Mouse (Mus musculus) left cerebral cortex, adult 8-10 months (tissue): ENCODE data around the gene Plk5. TPM values are rescaled to one million over a fixed set of nuclear protein-coding genes. Genes with fewer than 3 reads are reported as not detected.
A peak's percentile ranks its signal among the peaks of the same experiment; 100 is the strongest.

Experiments used
- DNase-seq, 2 experiments: peaks; one replicate each; pipeline ENCODE4 v3.0.0; 2022; ENCODE audit warnings: low spot score in 2 of 2
- total RNA-seq, 4 experiments: library from RNA; stranded (reverse); gene quantifications; 2 replicates each; pipeline ENCODE4 v1.2.4; 2022

Plk5 gene
- total RNA-seq, 4 experiments from 2014 or later = 27.8 to 29.4 (median 28.7) TPM

DNA sequence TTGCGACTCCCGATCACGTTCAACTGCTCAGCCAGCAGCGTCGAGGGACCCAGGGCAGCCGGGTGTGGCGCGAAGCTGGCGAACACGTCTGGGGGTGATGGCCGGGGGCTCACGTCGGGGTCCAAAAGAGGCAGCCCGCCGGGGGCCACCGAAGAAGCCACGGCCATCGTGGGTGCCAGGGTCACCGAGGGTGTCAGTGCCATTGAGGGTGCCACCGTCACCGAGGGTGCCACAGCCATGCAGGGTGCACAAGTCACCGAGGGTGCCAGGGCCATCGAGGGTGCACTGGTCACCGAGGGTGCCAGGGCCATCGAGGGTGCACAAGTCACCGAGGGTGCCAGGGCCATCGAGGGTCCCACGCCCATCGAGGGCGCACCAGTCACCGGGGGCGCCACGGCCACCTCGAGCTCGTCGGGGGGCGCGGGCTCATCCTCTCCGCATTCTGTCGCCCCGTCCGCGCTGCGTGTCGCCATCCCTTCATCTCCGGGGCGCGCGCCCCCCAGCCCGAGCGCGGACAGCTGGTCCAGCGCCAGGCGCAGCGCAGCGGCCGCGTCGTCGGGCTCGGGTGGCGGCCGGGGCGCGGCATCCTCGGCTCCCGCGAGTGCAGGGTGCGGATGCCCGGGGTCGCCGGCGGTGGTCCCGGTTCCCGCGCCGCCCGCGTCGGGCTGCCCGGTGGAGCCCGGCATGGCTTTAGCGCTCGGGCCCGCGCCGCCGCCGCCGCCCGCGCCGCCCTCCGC, 30.6 kb downstream of the Plk5 start:
- DNase-seq = no peak

DNA sequence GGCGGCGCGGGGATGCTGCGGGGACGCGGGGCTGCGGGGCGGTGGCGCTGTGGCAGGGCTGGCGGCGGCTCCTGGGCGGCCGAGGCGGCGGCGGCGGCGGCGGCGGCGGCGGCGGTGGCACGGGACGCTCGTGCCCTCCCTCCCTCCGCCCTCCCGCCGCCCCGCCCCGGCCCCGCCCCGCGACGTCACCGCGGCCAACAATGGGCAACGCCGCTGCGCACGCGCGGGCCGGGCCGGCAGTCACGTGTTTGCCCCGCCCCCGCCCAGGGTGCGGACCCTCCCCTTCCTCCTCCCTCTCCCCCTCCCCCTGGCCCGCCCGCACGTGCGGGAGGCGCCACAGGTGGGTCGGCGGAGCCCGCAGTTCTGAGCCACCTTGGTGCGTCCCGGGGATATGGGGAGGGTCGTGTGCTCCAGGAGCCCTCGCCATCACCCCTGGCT, 31.3 kb downstream of the Plk5 start, which contains the start of gene Mex3d:
Gene Mex3d, minus strand, starts transcription at position 138 of the 438 bp plus-strand sequence.
- DNase-seq = peak in 1 of 2 experiments; percentile 72

DNA sequence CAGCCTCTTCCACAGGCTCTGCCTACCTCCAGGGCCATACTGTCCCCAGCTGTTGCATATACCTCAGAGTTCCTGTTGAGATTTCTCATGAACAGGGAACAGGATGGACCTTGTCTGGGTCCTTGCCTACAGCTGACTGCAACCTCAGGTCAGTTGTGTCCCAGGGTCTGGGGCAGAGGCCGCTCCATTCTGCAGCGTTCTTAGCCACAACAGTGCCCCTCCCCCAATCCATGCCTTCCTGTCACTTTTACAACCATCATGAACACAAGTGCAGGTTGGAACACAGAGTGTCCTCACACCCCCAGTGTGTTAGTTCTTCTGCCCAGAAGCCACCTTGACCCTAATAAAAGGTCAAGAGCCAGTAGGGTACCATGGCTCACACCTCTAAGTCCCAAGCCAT, 32.5 kb downstream of the Plk5 start:
- no peak for DNase-seq

DNA sequence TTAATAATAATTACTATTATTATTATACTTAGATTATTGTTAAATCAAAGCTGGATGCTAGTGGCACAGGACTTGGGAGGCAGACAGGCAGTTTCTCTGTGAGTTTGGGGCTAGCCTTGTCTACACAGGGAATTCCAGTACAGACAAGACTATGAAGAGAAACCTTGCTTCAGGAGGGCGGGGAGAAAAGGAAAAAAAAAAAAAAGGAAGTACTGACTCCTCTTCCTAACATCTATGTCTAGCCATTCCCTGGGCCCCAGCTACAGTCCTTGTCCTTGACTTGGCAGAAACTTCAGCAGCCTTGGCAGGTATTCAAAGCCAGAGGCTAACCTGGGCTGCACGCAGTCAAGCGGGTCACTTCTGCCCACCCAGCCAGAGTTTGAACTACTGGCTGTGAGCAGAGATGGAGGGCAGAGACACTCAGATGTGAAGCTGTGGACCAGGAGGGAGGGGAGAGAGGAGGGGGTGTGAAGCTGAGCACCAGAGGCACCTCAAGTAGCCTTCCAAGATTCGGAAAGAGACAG, 33.0 kb downstream of the Plk5 start:
- DNase-seq = no peak

DNA sequence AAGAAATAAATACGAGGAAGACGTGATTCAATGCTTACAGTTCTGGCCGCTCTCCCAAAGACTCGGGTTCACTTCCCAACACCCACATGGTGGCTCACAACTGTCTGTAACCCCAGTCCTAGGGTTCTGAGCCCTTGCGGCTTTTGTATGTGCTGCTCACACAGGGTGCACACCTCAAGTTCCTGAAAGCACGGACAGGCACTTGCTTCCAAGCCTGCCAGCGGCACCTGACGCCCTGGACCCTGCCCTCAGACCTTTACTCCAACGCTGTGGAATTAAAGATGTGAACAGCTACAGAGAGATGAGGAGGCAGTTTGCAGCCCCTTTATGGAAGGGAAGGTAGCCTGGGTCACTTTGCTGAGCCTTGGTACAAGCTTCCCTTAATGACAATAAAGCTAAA, 34.4 kb downstream of the Plk5 start:
- no peak for DNase-seq

DNA sequence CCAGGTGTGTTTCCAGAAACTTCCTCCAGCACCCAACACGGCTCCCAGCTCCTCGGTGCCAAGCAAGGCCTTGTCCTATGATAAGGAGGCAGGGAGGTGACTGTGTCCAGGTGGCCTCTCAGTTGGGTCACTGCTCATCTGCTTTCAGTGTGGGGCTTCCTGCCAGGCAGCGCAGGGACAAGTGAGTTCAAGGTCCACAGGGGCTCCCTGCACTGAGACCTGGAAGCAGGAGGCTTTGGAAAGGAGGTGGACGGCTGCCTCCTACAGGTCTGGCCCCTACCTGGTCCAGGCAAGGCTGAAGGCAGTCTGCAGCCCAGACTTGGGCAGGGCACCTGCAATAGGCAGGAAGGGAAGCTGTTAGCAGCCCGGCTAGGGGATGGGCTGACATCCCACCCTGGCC, 36.4 kb downstream of the Plk5 start:
- no peak for DNase-seq

DNA sequence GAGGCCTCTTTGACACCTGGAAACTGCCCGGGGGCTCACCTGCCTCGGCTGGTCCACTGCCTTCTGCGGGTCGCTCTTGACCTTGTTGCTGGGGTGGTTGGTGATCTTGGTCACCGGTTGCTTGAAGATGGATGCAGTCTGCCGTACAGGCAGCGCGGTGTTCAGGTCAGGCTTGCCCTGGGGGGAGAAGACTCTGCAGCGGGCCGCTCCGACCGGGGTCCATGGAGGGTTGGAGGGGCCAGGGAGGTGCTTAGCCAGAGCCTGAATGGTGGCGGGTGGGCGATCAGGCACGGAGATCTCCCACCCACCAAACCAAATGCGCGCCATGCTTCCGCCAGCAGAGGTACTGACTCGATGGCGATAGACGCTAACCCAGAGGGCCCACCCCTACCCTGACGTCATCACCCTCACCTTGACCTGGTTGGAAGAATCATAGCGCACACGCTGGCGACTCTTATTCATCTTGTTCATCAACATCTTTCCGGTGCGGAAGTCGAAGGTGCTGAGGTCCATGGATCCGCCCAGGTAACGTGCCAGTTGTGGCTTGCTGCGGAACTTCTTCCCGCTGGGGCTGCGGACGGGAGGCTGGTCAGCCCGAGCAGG, 38.9 kb downstream of the Plk5 start:
- no peak for DNase-seq

DNA sequence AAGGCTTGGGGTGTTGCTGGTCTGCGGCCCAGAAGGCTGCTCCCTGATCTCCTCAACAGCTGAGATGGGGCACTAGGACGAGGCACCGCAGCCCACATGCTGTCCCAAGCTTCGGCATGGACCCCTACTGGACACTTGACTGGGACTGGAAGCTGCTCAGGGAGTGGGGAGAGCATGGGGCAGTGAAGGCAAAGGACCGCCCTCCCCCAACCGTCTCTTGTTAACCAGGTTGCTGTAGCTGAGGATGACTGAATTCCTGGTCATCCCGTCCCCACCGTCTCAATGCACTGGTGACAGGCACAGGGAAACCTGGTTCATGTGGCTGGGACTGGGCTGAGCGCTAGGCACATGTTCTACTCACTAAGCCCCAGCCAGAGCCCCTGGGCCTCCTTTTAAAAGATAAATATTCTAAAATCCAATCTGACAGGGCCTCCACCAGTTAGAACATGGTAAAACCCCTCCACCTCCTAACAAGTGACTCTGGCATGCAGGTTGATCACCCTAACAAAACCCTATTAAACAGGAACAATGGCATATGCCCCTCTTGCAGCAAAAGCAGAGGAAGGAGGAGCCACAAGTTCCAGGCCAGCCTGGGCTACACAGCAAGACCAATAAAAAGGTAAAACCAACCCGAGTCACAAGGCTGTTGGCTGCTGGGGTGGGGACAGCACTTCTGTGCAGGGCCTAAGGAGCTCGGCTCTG, 40.7 kb downstream of the Plk5 start:
- no peak for DNase-seq

DNA sequence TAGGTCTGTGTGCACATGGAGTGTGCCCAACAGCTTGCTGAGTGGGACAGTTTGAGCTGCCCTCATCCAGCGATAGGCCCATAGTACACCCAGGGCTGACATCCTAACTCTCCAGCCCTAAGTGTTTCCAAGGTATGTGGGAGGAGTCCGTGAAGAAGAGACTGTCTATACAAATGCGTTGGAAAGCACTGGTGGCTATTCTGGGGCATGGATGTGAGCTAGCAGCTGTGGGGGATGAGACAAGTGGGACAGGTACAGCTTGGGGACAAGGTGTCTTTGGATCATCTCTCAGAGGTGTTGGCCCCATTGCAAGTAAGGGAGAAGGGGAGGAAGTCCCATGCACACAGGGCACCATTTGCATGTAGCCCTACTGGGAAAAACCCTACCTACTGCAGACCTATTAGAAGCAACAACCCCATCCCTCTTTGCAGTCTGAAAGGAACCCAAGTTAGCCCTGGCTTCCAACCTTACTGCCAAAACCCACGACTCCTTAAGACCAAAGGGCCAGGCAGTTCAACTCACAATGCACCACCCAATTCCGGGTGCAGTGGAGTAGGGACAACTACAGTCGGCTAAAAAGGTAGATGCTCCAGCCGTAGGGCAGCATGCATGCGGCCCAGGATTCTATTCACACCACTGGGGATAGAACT, 41.4 kb downstream of the Plk5 start:
- DNase-seq = no peak

DNA sequence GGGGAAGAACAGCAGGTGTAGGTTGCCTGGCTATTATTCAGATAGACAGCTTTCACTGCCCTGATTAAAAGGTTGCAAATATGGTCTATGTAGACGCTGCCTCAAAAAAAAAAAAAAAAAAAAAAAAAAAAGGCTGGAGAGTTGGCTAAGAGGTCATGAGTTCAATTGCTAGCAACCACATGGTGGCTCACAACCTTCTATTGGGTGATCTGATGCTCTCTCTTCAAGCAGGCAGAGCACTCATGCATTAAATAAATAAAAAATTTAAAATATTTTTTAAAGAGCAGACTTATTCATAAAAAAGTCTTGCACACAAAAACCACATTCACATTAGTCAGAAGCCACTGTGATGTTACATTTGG, 41.9 kb downstream of the Plk5 start:
- no peak for DNase-seq

DNA sequence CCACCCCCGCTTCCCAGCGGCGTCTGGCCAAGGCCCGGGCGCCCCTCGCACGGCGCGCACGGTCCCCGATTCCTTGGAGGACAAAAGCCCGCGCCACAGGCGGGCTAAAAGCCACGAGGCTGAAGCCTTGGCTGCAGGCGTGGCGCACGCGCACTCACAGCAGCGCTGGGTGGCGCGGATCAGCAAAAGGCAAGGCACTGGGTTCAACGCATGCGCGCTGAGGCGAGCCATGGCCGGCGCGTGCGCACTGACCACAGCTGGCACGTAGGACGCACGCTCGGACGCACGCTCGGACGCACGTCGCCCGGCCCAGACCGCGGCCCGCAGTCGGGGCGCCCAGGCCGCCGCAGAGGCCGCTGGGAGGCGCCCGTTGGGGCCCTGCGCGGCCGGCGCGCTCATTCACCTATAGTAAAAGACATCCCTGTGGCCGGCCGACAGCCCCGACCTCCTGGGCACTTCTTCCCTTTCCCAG, 42.5 kb downstream of the Plk5 start:
- DNase-seq = peak; percentile 94 to 97

DNA sequence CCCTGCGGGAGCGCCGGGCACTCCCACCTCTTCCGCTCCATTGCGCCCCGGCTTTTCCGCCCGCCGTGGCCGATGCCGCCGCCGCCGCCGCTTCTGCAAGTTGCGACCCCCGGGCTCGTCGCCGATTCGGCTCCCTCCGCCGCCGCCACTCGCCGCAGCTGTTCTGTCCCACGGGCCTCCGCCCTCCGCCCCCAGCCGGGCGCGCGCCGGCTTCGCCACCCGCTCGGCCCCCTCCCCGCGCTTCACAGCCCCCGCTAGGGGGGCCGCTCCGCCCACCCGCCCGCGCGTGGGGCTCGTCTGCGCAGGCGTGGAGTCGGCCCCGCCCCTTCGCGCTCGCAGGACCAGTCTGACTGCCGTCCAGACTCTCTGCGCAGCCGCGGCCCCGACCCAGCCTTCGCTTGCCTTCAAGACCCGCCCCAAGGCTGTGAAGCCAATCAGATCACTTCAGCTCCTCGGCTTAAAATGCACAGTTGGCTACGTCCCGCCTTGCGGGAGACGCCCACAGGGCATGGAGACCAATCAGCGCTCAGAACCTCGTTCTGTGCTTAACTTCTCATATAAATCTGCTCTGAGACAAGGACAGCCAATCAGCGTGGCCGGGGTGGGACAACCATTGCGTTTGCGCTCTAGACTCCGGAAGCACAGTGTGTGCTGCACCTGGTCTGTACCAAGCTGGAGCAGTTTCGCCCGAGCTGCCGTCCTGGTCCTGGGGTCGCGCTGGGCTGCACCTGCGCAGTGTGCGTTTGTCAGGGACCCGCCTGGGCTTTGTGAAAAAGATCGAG, 43.1 kb downstream of the Plk5 start, which contains the start of gene Mbd3:
Gene Mbd3, minus strand, starts transcription at position 360 of the 782 bp plus-strand sequence.
- DNase-seq = peak; percentile 96 to 100

DNA sequence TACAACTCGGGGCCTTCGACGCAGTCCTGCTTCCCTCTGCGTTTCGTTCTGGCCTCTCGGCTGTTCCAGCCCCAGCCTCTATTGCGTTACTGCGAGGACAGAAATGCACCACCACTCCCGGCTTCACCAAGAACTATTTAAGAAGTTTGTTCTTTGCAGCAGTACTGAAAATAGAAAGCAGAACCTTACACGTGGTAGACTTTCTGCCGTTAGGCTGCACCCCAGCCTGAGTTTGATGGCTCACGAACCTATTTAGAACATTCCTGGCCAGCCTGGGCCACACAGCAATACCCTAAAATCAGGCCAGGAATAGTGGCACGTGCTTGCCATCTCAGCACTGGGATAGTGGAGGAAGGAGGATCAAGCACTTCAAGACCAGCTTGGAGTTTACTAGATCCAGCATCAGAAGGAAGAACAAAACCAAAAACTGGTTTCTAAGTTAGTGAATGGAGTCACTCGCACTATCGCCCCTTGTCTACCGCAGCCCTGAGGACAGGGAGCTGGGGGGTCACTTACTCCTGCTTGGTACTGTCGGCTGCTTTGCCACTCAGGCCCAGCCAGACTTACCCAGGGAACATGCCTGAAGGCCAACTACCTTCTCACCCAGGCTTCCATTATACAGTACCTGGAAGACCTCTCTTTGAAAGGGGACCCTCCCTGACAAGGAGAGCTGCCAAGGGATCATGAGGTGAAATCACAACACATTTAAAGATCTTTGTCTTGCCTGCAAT, 43.9 kb downstream of the Plk5 start:
- DNase-seq = no peak

DNA sequence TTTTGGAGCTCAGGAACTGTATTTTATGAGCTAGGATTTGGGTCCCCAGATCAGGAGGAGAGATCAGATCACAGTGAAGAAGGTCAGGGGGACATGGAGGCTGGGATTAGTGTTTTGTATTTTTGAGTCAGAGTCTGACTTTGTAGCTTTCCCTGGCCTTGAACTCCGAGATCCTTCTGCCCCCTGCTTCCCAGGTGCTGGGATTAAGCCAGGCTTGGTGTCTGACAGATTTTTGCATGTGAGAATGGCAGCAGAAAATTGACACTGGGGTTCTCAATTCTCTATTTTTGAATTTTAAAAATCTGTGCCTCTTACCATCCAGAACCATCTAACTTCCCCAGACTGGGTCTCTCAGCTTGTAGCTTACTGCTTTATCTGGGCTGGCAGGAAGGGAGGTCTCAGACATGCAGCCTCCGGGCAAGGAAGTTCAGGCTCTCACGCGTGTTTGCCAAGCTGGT, 44.5 kb downstream of the Plk5 start:
- no peak for DNase-seq

DNA sequence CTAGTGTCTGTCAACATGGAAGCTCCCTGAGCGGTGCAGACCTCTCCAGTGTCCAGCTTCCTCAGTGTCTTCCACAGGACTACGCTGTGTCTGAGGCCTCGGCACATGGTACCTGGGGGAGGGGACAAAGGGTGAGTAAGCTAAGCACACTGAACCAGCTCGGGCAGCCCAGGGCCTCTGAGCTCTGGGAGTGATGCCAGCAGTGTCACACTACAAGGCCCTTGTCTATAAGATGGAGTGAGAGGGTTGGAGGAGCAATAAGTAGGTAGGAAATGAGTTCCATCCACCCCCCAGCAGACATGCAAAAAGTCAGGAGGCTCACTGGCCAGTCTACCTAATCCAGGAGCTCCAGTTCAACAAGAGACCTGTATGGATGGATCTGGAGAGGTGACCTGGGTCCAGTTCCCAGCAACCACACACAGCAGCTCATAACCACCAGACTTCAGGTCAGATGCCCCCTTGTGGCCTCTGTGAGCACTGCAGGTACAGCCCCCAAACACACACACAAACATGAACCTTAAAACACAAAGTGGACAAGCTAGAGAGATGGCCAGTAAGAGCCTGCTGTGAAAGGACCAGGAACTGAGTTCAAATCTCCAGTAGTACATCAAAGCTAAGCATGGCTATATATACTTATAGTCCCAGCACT, 46.9 kb downstream of the Plk5 start:
- DNase-seq = no peak

DNA sequence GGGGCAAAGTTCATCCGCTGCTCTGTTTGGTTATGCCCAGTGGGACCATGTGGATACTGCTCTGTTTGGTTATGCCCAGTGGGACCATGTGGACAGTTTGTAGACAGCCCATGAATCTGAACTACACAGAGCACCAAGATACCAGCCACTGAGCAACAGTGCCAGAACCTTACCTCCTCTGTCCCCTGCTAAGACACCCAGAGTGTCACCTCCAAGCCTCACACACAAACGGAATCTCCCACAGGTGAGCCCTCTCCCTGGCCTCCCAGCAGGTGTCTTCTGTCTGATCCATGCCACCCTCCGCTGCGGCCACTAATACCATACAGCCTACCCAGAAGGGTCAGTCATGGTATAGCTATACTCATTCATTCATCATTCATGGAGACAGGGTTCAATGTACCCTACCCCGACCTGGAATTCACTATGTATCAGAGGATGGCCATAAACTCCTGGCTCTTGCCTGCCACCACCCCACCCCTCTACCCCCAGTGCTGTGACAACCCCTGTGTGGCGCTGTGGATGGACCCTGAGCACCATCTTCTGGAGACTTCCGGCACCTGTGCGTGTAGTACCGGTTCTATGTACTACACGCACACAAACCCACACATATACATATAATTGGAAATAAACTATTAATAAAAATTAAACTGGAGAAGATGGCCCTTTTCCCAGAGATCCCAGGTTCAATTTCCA, 49.4 kb downstream of the Plk5 start:
- DNase-seq = no peak

DNA sequence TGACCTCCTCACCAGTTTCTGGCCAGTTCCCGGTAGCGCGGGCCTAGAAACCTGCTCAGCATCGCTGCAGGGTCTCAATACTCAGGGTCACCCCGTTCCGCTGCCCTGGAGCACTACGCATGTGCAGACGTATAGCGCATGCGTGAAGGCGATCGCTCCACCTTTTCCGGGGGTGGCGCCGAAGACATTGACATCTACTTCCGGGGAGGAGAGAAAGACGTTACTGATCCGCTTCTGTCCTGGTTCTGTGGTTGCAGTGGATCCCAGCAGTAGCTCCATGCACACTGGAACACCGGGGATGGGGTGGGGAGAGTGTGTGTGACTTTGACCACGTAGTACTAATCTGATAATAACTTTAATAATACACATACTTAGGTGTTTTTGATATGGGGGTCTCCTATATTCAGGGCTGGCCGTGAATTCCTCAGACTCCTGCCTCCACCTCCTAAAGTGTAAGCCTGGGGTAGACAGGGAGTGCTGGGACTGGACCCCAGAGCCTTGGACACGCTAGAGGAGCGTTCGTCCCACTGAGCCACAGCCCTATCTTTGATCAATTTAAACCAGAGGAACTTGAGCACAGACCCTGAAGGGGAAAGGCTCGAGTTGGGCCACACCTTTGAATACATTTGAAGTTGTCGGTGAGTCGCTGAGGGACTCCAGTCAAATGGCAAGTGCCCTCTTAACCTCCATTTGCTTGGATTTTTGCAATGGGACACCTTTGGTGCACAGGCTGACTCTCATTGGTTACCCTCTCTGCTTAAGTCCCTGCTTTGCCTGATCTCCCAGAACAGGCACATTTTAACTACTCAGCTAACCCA, 50.6 kb downstream of the Plk5 start, which contains the start of gene Uqcr11:
Gene Uqcr11, minus strand, starts transcription at position 147 of the 818 bp plus-strand sequence.
- DNase-seq = peak; percentile 78 to 90

DNA sequence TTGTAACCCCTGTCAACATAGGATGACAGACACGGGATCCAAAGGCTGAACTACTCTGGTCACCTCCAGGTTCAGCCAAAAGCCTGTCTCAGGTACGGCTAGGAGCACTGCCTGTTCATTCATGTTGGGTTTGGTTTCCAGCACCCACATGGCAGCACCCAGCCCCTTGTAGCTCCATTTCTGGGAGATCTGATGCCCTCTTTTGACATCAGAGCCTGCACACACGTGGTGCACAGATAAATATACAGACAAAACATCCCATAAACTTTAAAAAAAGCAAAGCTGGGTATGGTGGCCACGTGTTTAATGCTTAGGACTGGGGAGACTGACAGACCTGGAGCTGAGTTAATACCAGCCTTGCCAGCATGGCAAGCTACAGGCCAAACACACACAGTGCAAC, 51.7 kb downstream of the Plk5 start:
- no peak for DNase-seq
